Mouse (Mus musculus): ENCODE measurements around the gene Boc. TPM values are rescaled to one million over a fixed set of nuclear protein-coding genes. Genes with fewer than 3 reads are reported as not detected.

Gene Boc
- polyA plus RNA-seq, 1 experiment from 2014 or later: 37.5 TPM

DNA sequence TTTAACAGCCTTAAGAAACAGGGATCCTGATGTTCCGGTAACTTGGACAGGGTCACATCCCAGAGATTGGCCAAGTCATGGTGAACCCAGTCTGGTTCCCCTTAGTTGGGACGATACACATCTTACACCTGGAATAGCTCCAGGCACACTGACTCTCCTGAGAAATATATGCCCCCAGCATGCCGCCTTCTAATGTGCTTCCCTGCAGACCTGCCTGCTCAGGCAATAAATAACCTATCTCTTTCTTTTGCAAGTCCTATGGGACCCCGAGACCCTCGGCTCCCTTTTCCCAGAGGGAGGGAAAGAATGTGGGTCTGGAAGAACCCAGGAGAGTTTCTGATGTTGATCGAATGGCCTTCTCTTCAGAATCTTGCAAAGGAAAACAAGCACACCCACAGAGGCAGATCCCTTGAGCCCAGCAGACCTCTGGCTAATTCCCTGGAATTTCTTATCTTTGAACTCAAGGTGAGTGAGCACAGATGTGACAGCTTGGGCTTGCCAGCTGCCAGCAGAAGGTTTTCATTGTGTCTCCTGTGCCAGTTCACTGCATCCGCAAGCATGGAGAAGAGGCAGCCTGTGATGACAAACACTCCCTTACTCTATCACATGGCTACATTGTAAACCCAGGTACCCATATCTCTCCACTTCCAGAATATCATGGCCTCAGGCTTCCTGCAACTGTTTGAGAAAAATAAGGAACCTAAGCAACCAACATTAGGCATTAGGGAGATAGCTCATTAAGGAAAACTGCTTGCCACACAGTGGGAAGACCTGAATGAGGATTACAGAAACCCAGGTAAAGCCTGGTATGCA is 8.6 kb downstream of the Boc start:
- ATAC-seq (ENCODE audit: low FRiP score): 0 out of 2 replicates have a peak, but pooled peaks have one; percentile 7
- peak overlapping the region; percentile 71; the same call in 1 of the 2 replicates for H3K4me2 ChIP-seq (replicated peaks)
- H3K27me3 ChIP-seq: no peaks in the 10 kb centered on the region
- peaks cover 84% of the 10 kb centered on the region for H3K4me1 ChIP-seq
- H3K4me3 ChIP-seq: no peak overlapping the region
- H3K27ac ChIP-seq: peak overlapping the region; percentile 76
- no peaks in the 10 kb centered on the region for H3K36me3 ChIP-seq
- no peaks in the 10 kb centered on the region for H3K9me3 ChIP-seq (replicated peaks)
- 48% methylated on average over 7 of the region's 7 CpGs for WGBS
- H3K9ac ChIP-seq: no peak overlapping the region

DNA sequence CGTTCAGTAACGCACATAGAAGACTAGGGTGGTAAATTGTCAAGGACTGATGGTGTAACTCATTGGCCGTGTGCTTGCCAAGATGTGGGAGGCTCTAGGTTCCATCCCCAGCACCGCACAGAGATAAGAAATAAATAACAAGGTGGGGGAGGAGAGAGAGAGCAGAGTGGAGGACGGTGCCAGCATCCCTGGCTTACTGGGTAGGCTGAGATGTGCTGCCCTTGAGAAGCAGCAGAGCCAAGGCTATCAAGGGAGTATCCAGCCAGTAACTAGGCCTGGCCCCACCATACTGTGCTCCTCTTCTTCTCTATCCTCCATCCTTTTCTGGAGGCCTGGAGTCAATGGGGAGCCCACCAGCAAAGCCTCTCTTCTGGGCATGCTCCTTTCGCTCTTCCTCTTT is 9.3 kb downstream of the Boc start:
- H3K27ac ChIP-seq: no peak overlapping the region
- no peaks in the 10 kb centered on the region for H3K36me3 ChIP-seq
- H3K4me3 ChIP-seq: no peak overlapping the region
- H3K4me2 ChIP-seq (replicated peaks): no peak overlapping the region
- no peak overlapping the region for H3K9ac ChIP-seq
- ATAC-seq (ENCODE audit: low FRiP score): no peak
- H3K27me3 ChIP-seq: no peaks in the 10 kb centered on the region
- no peaks in the 10 kb centered on the region for H3K9me3 ChIP-seq (replicated peaks)
- WGBS: 87% methylated on average over 6 of the region's 6 CpGs
- peaks cover 86% of the 10 kb centered on the region for H3K4me1 ChIP-seq

GRCm38 (mm10) chr16:44547976-44548375 is 10.7 kb downstream of the Boc start:
- Histone ChIP-seq H3K9me3 (replicated peaks) (no peaks in the 10 kb centered on the region), H3K4me2 (replicated peaks) (no peak overlapping the region), H3K27ac (no peak overlapping the region), H3K9ac (no peak overlapping the region), H3K36me3 (no peaks in the 10 kb centered on the region), H3K27me3 (no peaks in the 10 kb centered on the region), H3K4me1 (peaks cover 90% of the 10 kb centered on the region), H3K4me3 (no peak overlapping the region)
- ATAC-seq (ENCODE audit: low FRiP score): no peak
- WGBS: 86% methylated on average over 1 of the region's 1 CpGs

- no peak overlapping the region for H3K27ac ChIP-seq
- no peak for ATAC-seq (ENCODE audit: low FRiP score)
- no peak overlapping the region for H3K4me3 ChIP-seq
- peaks cover 90% of the 10 kb centered on the region for H3K4me1 ChIP-seq
- H3K36me3 ChIP-seq: no peaks in the 10 kb centered on the region
- no peak overlapping the region for H3K4me2 ChIP-seq (replicated peaks)
- no peak overlapping the region for H3K9ac ChIP-seq
- H3K27me3 ChIP-seq: no peaks in the 10 kb centered on the region
- 68% methylated on average over 8 of the region's 8 CpGs for WGBS
- no peaks in the 10 kb centered on the region for H3K9me3 ChIP-seq (replicated peaks)
Measured at GRCm38 (mm10) chr16:44546831-44547230, 11.9 kb downstream of the Boc start.

- no peaks in the 10 kb centered on the region for H3K9me3 ChIP-seq (replicated peaks)
- H3K4me2 ChIP-seq (replicated peaks): 0 out of 2 replicates have a peak overlapping the region, but pooled peaks have one; percentile 15
- no peak for ATAC-seq (ENCODE audit: low FRiP score)
- H3K36me3 ChIP-seq: no peaks in the 10 kb centered on the region
- no peak overlapping the region for H3K9ac ChIP-seq
- no peak overlapping the region for H3K27ac ChIP-seq
- H3K4me1 ChIP-seq: peaks cover 90% of the 10 kb centered on the region
- 66% methylated on average over 2 of the region's 2 CpGs for WGBS
- no peak overlapping the region for H3K4me3 ChIP-seq
- no peaks in the 10 kb centered on the region for H3K27me3 ChIP-seq
Measured at GRCm38 (mm10) chr16:44545939-44546338, 12.8 kb downstream of the Boc start.

GRCm38 (mm10) chr16:44545153-44545552 is 13.5 kb downstream of the Boc start:
- no peaks in the 10 kb centered on the region for H3K9me3 ChIP-seq (replicated peaks)
- 20% methylated on average over 7 of the region's 7 CpGs for WGBS
- H3K4me1 ChIP-seq: peaks cover 86% of the 10 kb centered on the region
- H3K9ac ChIP-seq: no peak overlapping the region
- 0 out of 2 replicates have a peak overlapping the region, but pooled peaks have one; percentile 23 for H3K27ac ChIP-seq
- H3K36me3 ChIP-seq: no peaks in the 10 kb centered on the region
- no peak overlapping the region for H3K4me3 ChIP-seq
- peak overlapping the region; percentile 22 for H3K4me2 ChIP-seq (replicated peaks)
- ATAC-seq (ENCODE audit: low FRiP score): 0 out of 2 replicates have a peak, but pooled peaks have one; percentile 7
- no peaks in the 10 kb centered on the region for H3K27me3 ChIP-seq

DNA sequence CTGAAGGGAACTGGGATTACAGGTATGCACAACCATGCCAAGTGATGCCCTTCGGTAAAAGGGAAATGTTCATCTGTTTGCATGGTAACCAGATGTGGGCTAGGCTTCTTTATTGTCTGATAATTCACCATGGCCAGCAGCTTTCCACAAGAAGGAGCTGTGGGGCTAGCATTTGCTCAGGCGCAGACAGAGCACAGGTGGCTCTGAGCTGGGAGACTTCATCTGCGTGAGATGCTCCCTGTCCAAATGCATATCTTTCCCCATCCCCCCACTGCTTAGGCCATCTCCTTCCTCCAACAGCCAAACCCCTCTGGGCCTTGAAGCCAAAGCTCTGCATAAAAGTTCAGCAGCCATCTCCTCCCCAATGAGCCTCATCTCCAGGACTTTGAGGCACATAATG is 15.6 kb downstream of the Boc start:
- peak overlapping the region; percentile 19 for H3K4me2 ChIP-seq (replicated peaks)
- no peaks in the 10 kb centered on the region for H3K9me3 ChIP-seq (replicated peaks)
- H3K4me3 ChIP-seq: no peak overlapping the region
- H3K4me1 ChIP-seq: peaks cover 88% of the 10 kb centered on the region
- H3K9ac ChIP-seq: no peak overlapping the region
- no peaks in the 10 kb centered on the region for H3K36me3 ChIP-seq
- ATAC-seq (ENCODE audit: low FRiP score): peak; percentile 37; the same call in 1 of the 2 replicates
- peak overlapping the region; percentile 35 for H3K27ac ChIP-seq
- no peaks in the 10 kb centered on the region for H3K27me3 ChIP-seq
- 22% methylated on average over 3 of the region's 3 CpGs for WGBS

DNA sequence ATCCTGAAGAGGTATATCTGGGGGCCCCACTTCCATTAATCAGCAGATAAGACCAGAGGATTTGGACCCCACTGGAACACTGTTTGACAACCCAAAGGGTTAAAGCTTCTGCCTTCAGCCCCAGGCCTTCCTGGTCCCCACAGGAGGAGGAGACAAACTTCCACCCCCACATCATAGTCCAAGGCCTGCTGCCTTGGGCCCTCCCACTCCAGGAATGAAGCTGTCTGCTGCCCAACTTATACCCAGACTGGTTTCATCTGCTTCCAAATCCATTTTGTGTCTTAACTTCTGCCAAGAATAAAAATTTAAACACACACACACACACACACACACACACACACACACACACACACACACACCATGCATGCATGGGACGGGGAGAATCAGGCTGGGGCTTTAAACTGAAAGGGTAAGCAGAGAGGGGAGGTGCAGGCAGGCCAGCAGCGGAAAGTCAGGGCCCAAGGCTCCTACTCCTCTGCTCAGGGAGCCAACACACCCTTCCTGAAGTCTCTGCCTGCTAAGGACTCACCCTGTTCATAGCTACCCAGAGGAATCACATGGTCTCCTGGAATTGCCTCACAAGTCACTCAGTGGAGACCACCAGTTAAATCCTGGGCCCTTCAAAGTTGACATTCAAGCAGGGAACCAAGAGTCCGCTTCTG is 16.5 kb downstream of the Boc start:
- Histone ChIP-seq H3K9ac (no peak overlapping the region), H3K4me2 (replicated peaks) (peak overlapping the region; percentile 19; the same call in 1 of the 2 replicates), H3K4me3 (no peak overlapping the region), H3K27ac (peak overlapping the region; percentile 35), H3K27me3 (no peaks in the 10 kb centered on the region), H3K9me3 (replicated peaks) (no peaks in the 10 kb centered on the region), H3K36me3 (no peaks in the 10 kb centered on the region), H3K4me1 (peaks cover 89% of the 10 kb centered on the region)
- 44% methylated on average over 3 of the region's 3 CpGs for WGBS
- no peak for ATAC-seq (ENCODE audit: low FRiP score)

DNA sequence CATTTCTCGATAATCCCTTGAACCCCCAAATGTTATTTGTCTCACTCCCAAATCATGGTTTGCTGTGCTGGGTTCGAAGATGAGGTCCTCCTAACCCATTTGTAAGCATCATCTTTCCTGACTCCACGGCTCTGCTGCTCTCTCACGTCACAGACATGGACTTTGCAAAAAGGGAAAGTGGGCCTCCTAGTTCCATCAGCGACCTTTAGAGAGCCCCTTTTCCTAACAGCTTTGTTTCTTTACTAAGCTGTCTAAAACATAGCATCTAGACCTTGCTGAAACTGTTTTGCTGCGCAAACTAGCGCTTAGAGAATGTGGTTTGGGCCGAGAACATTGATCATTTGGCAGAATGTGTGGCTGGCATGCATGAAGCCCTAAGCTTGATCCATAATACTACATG is 19.1 kb downstream of the Boc start:
- H3K4me2 ChIP-seq (replicated peaks): no peak overlapping the region
- WGBS: 65% methylated on average over 8 of the region's 8 CpGs
- no peaks in the 10 kb centered on the region for H3K36me3 ChIP-seq
- H3K4me1 ChIP-seq: peaks cover 85% of the 10 kb centered on the region
- H3K27me3 ChIP-seq: no peaks in the 10 kb centered on the region
- H3K9me3 ChIP-seq (replicated peaks): no peaks in the 10 kb centered on the region
- no peak overlapping the region for H3K9ac ChIP-seq
- no peak overlapping the region for H3K27ac ChIP-seq
- ATAC-seq (ENCODE audit: low FRiP score): no peak
- no peak overlapping the region for H3K4me3 ChIP-seq

DNA sequence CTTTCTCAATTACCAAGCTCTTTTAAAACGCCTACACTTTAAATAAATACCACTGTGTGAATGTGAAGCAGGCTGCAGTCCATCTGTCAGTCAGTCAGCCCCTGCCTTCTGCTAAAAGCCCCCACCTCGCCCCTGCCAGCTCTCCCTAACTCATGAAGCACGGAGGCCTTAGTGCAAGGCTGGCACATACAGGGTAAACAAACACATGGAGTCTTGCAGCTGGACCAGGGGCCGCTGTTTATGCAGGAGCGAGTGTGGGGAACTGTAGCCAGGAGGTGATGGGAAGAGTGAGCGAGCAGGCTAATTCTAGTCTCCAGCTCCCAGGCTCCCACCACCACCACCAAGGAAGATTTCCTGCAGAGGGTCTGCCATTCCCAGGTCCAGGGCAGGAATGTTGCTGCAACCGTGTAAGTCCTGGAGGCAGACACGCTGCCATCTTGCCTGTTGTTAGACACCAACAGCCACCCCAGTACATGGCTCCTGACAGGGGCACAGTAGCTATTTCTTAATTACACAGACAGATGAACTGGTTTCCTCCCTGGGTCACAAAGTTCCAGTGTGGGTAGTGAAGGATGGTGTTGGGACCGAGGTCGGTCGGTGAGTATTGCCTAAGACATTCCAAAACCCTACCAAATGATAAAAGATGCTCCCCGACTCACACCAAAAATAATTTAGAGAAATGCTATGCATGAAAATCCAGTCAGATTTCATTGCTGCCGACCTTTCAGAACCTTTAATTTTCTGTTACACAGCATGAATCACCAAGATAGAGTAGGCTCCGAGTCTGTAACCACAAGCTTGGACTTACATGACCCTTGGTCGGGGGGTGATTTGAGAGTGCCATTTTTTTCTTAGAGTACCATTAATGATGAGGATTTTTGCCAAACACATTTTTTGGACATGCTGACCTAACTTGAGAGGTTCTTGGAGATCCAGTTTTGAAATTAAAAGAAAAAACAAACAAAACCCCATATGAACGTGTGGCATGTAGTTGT is 20.0 kb downstream of the Boc start:
- H3K4me2 ChIP-seq (replicated peaks): peak overlapping the region; percentile 34
- peak overlapping the region; percentile 62 for H3K27ac ChIP-seq
- H3K4me1 ChIP-seq: peaks cover 85% of the 10 kb centered on the region
- ATAC-seq (ENCODE audit: low FRiP score): peak; percentile 9; the same call in 1 of the 2 replicates
- H3K4me3 ChIP-seq: no peak overlapping the region
- H3K27me3 ChIP-seq: no peaks in the 10 kb centered on the region
- no peaks in the 10 kb centered on the region for H3K36me3 ChIP-seq
- WGBS: 40% methylated on average over 16 of the region's 16 CpGs
- 0 out of 2 replicates have a peak overlapping the region, but pooled peaks have one; percentile 27 for H3K9ac ChIP-seq
- no peaks in the 10 kb centered on the region for H3K9me3 ChIP-seq (replicated peaks)

- peaks cover 5% of the 10 kb centered on the region; the same call in 1 of the 2 replicates for H3K36me3 ChIP-seq
- no peak overlapping the region; the same call in 1 of the 2 replicates for H3K4me2 ChIP-seq (replicated peaks)
- H3K9me3 ChIP-seq (replicated peaks): no peaks in the 10 kb centered on the region
- peak overlapping the region; percentile 12 for H3K27ac ChIP-seq
- H3K9ac ChIP-seq: no peak overlapping the region
- peaks cover 87% of the 10 kb centered on the region for H3K4me1 ChIP-seq
- H3K4me3 ChIP-seq: no peak overlapping the region
- H3K27me3 ChIP-seq: no peaks in the 10 kb centered on the region
- ATAC-seq (ENCODE audit: low FRiP score): no peak
- WGBS: 18% methylated on average over 7 of the region's 7 CpGs
Measured at GRCm38 (mm10) chr16:44534122-44534521, 24.6 kb downstream of the Boc start.
